Mouse (Mus musculus) embryonic facial prominence, embryonic 11.5 days (tissue): Measurements from ENCODE around the gene Sox30. TPM values are rescaled to one million over a fixed set of nuclear protein-coding genes. Genes with fewer than 3 reads are reported as not detected.
"Not testable (repeated sequence)": the region's sequence is repeated elsewhere in the genome, so short reads cannot be mapped to it uniquely, and the experiment has no call there.

ENCODE experiments used
- ATAC-seq: fragments of 200-750 bp; cut with Nextera tagmentation; replicated peaks from 2 replicates; pipeline ENCODE4 v1.8.0; 2017; ENCODE audit warnings: low read depth; ENCODE audit not compliant: insufficient number of reproducible peaks, low FRiP score, low TSS enrichment
- DNase-seq: peaks from one replicate; pipeline ENCODE4 v3.0.0-alpha.2; 2015; ENCODE audit warnings: low spot score
- H3K27ac ChIP-seq: fragments of 300-500 bp; sonication (generic); replicated peaks from 2 replicates; pipeline ENCODE4 v1.5.1; 2014; ENCODE audit warnings: mild to moderate bottlenecking, low read depth, low read length, control low read depth
- H3K27me3 ChIP-seq: fragments of 300-500 bp; sonication (generic); 2 replicates; pipeline ENCODE4 v1.6.1; 2014; ENCODE audit warnings: mild to moderate bottlenecking, low read length, moderate library complexity, mixed read lengths; ENCODE audit not compliant: control insufficient read depth, insufficient read depth
- H3K36me3 ChIP-seq: fragments of 300-500 bp; sonication (generic); replicated peaks from 2 replicates; pipeline ENCODE4 v1.6.1; 2014; ENCODE audit warnings: low read depth, mild to moderate bottlenecking, low read length, moderate library complexity, mixed read lengths; ENCODE audit not compliant: control insufficient read depth, insufficient read depth
- H3K4me1 ChIP-seq: fragments of 300-500 bp; sonication (generic); 2 replicates; pipeline ENCODE4 v1.6.1; 2014; ENCODE audit warnings: low read length, mixed read lengths; ENCODE audit not compliant: control insufficient read depth, insufficient read depth
- H3K4me2 ChIP-seq: fragments of 300-500 bp; sonication (generic); 2 replicates; pipeline ENCODE4 v1.6.1; 2014; ENCODE audit warnings: low read depth, mild to moderate bottlenecking, control low read depth, low read length, moderate library complexity
- H3K4me3 ChIP-seq: fragments of 300-500 bp; sonication (generic); 2 replicates; pipeline ENCODE4 v1.5.1; 2014; ENCODE audit warnings: low read depth, low read length, control low read depth
- H3K9ac ChIP-seq: fragments of 300-500 bp; sonication (generic); replicated peaks from 2 replicates; pipeline ENCODE4 v1.6.1; 2014; ENCODE audit warnings: mild to moderate bottlenecking, control low read depth, low read length
- H3K9me3 ChIP-seq: fragments of 300-500 bp; sonication (generic); replicated peaks from 2 replicates; pipeline ENCODE4 v1.6.1; 2016; ENCODE audit warnings: mild to moderate bottlenecking, low read length, inconsistent platforms, mixed read lengths; ENCODE audit not compliant: control insufficient read depth
- WGBS: fragments of 180-500 bp; shearing (Covaris S2); extraction: QIAGEN DNeasy Blood & Tissue Kit; methylation state at CpG from one replicate; pipeline ENCODE4 v1.1.7; 2014; 5-methylcytosine and 5-hydroxymethylcytosine counted together
- polyA plus RNA-seq: library from polyadenylated mRNA; unstranded; fragments of >200 nt; fragmentation: Nextera tagmentation; extraction: Ambion mirVana; gene quantifications from 2 replicates; pipeline ENCODE4 v1.2.1, GENCODE M21; 2014

Sox30 gene
- polyA plus RNA-seq, 1 experiment from 2014 or later, result 0.22 TPM

DNA sequence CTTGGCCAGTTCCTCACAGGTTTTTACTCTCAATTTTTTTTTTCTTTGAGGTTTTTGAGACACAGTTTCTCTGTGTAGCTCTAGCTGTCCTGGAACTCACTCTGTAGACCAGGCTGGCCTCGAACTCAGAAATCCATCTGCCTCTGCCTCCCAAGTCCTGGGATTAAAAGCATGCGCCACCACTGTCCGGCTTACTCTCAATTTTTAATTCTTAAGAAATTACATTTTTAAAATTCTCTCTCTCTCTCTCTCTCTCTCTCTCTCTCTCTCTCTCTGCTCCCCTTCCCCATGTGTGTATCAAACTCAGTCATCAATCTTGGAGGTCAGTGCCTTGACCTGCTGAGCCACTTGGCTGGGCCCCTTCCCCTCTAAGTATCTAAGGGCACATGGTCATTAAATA lies 73.3 kb downstream of the Sox30 start:
- H3K4me2 ChIP-seq, H3K36me3 ChIP-seq, H3K4me3 ChIP-seq, H3K4me1 ChIP-seq, H3K27me3 ChIP-seq, H3K27ac ChIP-seq, H3K9me3 ChIP-seq, H3K9ac ChIP-seq, DNase-seq, ATAC-seq: not testable (repeated sequence)
- WGBS, result 93% methylated on average over 3 of the region's 3 CpGs

GRCm38 (mm10) chr11:46054311-46054710 lies 74.2 kb downstream of the Sox30 start:
- Histone ChIP-seq H3K4me3 (no peak overlapping the region), H3K4me1 (peaks cover 2% of the 10 kb centered on the region; the same call in 1 of the 2 replicates), H3K36me3 (no peaks in the 10 kb centered on the region), H3K4me2 (no peak overlapping the region), H3K9ac (no peak overlapping the region), H3K9me3 (no peaks in the 10 kb centered on the region), H3K27ac (no peak overlapping the region), H3K27me3 (no peaks in the 10 kb centered on the region)
- 36% methylated on average over 5 of the region's 5 CpGs for WGBS
- ATAC-seq (no peak), DNase-seq (no peak)

DNA sequence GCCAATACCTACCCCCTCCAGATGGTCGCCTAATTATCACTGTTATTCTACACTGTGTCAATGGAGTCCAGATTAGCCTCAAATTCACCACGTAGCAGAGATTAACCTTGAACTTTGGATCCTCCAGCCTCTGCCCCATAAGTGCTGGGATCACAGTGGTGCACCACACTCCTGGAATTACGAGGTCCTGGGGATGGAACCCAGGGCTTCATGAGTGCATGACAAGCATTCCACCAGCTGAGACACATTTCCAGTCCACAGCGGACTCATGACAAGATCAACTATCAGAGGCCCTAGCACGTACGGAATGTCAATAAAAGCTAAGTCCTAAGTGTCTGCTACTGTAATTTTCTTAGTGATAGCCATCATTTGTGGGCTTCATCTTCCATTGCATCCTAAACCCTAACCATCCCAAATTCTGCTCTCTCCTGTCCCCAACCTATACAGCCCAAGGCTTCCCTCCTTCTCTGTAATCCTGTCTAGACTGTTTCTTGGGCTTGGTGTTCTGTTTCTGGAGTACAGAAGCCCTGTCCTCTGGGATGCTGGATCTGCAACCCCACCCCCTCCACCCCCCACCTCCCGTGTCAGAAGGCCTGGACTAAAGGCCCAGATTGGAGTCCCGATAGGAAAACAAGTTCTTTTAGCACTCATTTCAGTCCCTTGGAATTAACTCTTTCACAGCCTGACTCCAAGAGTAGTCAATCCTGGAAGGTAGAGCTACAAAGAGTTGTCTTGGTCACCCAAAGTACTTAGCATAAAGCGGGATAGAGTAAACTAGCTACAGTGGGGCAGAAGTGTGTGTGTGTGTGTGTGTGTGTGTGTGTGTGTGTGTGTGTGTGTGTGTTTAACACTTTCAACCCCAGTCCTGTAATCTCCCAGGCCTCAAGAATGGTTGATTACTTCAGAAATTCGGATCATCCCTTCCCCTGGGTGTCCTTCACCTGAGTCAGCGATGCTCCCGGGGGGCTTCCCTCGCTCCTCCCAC lies 75.1 kb downstream of the Sox30 start:
- peaks cover 2% of the 10 kb centered on the region; the same call in 1 of the 2 replicates for H3K4me1 ChIP-seq
- H3K9me3 ChIP-seq, result no peaks in the 10 kb centered on the region
- H3K36me3 ChIP-seq, result no peaks in the 10 kb centered on the region
- H3K9ac ChIP-seq, result peak overlapping the region; percentile 88
- H3K27me3 ChIP-seq, result no peaks in the 10 kb centered on the region
- H3K4me2 ChIP-seq, result peak overlapping the region; percentile 78
- H3K4me3 ChIP-seq, result peak overlapping the region; percentile 68
- WGBS, result 19% methylated on average over 13 of the region's 13 CpGs
- H3K27ac ChIP-seq, result peak overlapping the region; percentile 72; the same call in 1 of the 2 replicates
- peak; percentile 49 for DNase-seq
- ATAC-seq, result peak; percentile 49

DNA sequence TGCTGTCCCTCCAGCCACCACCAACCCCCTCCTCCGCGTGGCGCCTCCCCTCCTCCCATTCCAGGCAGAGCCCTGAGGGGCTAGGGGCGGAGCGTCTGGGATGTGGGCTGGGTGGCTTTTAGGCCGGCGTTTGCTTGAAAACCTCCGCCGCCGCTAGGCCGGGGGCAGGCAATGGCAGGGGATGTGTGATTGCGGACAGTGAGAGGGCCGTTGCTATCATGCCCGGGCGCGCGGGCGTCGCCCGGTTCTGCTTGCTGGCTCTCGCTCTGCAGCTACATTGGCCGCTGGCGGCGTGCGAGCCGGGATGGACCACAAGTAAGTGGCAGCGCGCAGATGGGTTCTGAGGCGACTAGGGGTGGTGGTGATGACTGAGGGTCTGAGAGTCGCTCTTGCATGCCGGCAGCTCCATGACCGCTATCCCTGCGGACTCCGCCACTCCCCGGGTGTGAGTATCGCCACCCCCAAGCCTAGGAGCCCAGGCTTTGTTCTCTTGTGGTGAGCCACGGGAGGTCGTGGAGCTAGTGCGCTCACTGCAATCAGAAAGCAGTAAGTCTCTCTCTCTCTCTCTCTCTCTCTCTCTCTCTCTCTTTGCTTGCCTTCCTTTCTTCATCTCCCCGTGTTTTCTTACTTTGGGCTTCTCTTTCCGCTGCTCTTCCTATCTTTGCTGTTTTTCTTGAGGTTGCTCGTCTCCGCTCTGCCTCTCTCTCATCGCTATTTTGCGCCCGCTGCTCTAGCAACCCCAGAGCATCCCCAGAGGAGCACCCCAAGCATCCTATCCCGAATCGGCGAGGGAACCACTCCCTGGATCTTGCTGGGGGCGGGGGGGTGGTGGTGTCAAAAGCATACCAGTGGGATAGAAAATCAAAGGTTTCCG lies 76.0 kb downstream of the Sox30 start, which contains the start of gene Adam19:
TSS of gene Adam19 (plus strand) at position 97 of the 874 bp plus-strand sequence.
- ATAC-seq (peak; percentile 81), DNase-seq (peak; percentile 89)
- Histone ChIP-seq H3K9ac (peak within 1 kb of the TSS; percentile 88), H3K27me3 (no peaks in the 10 kb centered on the region), H3K4me2 (peak within 1 kb of the TSS; percentile 78), H3K36me3 (no peaks in the 10 kb centered on the region), H3K27ac (peak within 1 kb of the TSS; percentile 72; the same call in 1 of the 2 replicates), H3K4me1 (peaks cover 2% of the 10 kb centered on the region; the same call in 1 of the 2 replicates), H3K9me3 (no peaks in the 10 kb centered on the region), H3K4me3 (peak within 1 kb of the TSS; percentile 68)
- WGBS, result under 1% methylated on average over 41 of the region's 51 CpGs

- no peak overlapping the region for H3K27ac ChIP-seq
- peak overlapping the region; percentile 78 for H3K4me2 ChIP-seq
- peak; percentile 50 for DNase-seq
- no peaks in the 10 kb centered on the region for H3K9me3 ChIP-seq
- 1% methylated on average over 25 of the region's 25 CpGs for WGBS
- peaks cover 2% of the 10 kb centered on the region; the same call in 1 of the 2 replicates for H3K4me1 ChIP-seq
- no peak for ATAC-seq
- no peaks in the 10 kb centered on the region for H3K36me3 ChIP-seq
- peak overlapping the region; percentile 88 for H3K9ac ChIP-seq
- H3K4me3 ChIP-seq, result peak overlapping the region; percentile 68
- H3K27me3 ChIP-seq, result no peaks in the 10 kb centered on the region
Measured at GRCm38 (mm10) chr11:46056770-46057411, 76.8 kb downstream of the Sox30 start.

- no peak for ATAC-seq
- 52% methylated on average over 9 of the region's 9 CpGs for WGBS
Measured at GRCm38 (mm10) chr11:46058011-46058410, 77.9 kb downstream of the Sox30 start.

DNA sequence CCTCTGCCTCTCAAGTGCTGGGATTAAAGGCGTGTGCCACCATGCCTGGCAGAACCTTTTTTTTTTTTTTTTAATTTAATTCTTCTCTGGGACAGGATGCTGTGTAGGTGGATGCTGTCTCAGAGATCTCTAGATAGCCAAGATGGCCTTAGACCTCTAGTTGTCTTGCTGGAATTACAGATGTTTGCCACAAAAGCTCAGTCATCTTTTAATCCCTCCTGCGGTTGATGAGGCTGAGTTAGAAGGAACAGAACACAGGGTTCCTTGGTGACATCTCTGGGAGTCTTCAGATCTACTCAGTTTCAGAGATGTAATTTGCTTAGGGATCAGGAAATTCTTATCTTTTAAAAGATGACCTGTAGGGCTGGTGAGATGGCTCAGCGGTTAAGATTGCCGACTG lies 78.8 kb downstream of the Sox30 start:
- Histone ChIP-seq H3K4me1 (peaks cover 2% of the 10 kb centered on the region; the same call in 1 of the 2 replicates), H3K27ac (no peak overlapping the region), H3K9me3 (no peaks in the 10 kb centered on the region), H3K27me3 (no peaks in the 10 kb centered on the region), H3K36me3 (no peaks in the 10 kb centered on the region), H3K9ac (no peak overlapping the region), H3K4me2 (no peak overlapping the region), H3K4me3 (no peak overlapping the region)
- ATAC-seq (no peak), DNase-seq (no peak)
- WGBS, result 94% methylated on average over 4 of the region's 4 CpGs

More at GRCm38 (mm10) chr11:46058011-46058410, 77.9 kb downstream of the Sox30 start:
- DNase-seq, result no peak
- Histone ChIP-seq H3K27ac (no peak overlapping the region), H3K36me3 (no peaks in the 10 kb centered on the region), H3K9ac (no peak overlapping the region; the same call in 1 of the 2 replicates), H3K4me3 (no peak overlapping the region), H3K27me3 (no peaks in the 10 kb centered on the region), H3K9me3 (no peaks in the 10 kb centered on the region), H3K4me2 (no peak overlapping the region), H3K4me1 (peaks cover 2% of the 10 kb centered on the region; the same call in 1 of the 2 replicates)
